Mouse (Mus musculus): ENCODE data around the gene Nkx3-2. TPM values are rescaled to one million over a fixed set of nuclear protein-coding genes. Genes with fewer than 3 reads are reported as not detected.

Gene Nkx3-2
- total RNA-seq, 2 experiments from 2014 or later, result 0.15 TPM; not detected in 1

Other genes with a start within 250 kb of the Nkx3-2 start
- gene Rab28, start 56.3 kb downstream of the Nkx3-2 start, total RNA-seq (2021), result 10 to 100 TPM; 44.6 to 52.7 TPM
- gene Bod1l, start 79.8 kb upstream of the Nkx3-2 start, total RNA-seq (2021), result 10 to 100 TPM; 23.3 to 28.1 TPM

Data from adrenal gland, postnatal 10 days (tissue).